Mouse (Mus musculus) CH12.LX (cell line): Measurements from ENCODE around the gene Actl11. TPM values are rescaled to one million over a fixed set of nuclear protein-coding genes. Genes with fewer than 3 reads are reported as not detected.

Experiments used
- DNase-seq: peaks from one replicate; pipeline ENCODE4 v3.0.0-alpha.2; 2013; ENCODE audit errors: extremely low read depth
- H3K27ac ChIP-seq: 2 replicates; pipeline ENCODE4 v1.5.1; 2012; ENCODE audit warnings: low read depth, mild to moderate bottlenecking, control low read depth, moderate library complexity; ENCODE audit not compliant: insufficient read depth
- H3K27me3 ChIP-seq: replicated peaks from 2 replicates; pipeline ENCODE3; 2012; ENCODE audit warnings: inconsistent platforms
- H3K36me3 ChIP-seq, 2 experiments: replicated peaks in 1 of 2; 2 replicates each; pipeline versions ENCODE3 to v1.6.1; 2012; ENCODE audit warnings: inconsistent platforms in 1 of 2, low read length in 1 of 2, mild to moderate bottlenecking in 1 of 2, mixed read lengths in 1 of 2, moderate library complexity in 1 of 2; ENCODE audit not compliant: control insufficient read depth in 1 of 2, insufficient read depth in 1 of 2
- H3K4me1 ChIP-seq, 2 experiments: 2 replicates each; pipeline ENCODE4 v1.6.1; 2012; ENCODE audit warnings: inconsistent platforms in 1 of 2, moderate library complexity in 1 of 2; ENCODE audit not compliant: insufficient read depth in 2 of 2, control insufficient read depth in 1 of 2
- H3K4me2 ChIP-seq: 2 replicates; pipeline ENCODE4 v1.6.1; 2012; ENCODE audit warnings: low read depth, mild to moderate bottlenecking, control low read depth; ENCODE audit not compliant: poor library complexity, insufficient read depth, severe bottlenecking
- H3K4me3 ChIP-seq, 3 experiments: fragments of 150-350 bp in 1 of 3; sonication (generic) in 1 of 3; replicated peaks in 1 of 3; 2 replicates each; pipeline versions ENCODE3 to v1.5.1; 2011 to 2012; ENCODE audit warnings: low read depth in 2 of 3, low read length in 2 of 3, mild to moderate bottlenecking in 2 of 3, moderate library complexity in 2 of 3, control low read depth in 1 of 3, improper control_type of control experiment in 1 of 3, inconsistent platforms in 1 of 3, mixed read lengths in 1 of 3; ENCODE audit not compliant: poor library complexity in 1 of 3
- H3K79me2 ChIP-seq: replicated peaks from 2 replicates; pipeline ENCODE4 v1.6.1; 2012; ENCODE audit warnings: mild to moderate bottlenecking, moderate library complexity; ENCODE audit not compliant: control insufficient read depth, poor library complexity, insufficient read depth, severe bottlenecking; ENCODE audit errors: extremely low read depth
- H3K9ac ChIP-seq: 2 replicates; pipeline ENCODE4 v1.6.1; 2012; ENCODE audit warnings: low read depth, mild to moderate bottlenecking, control low read depth, moderate library complexity; ENCODE audit not compliant: insufficient read depth
- H3K9me3 ChIP-seq: replicated peaks from 2 replicates; pipeline ENCODE3; 2012; ENCODE audit warnings: low read length, inconsistent platforms, mixed read lengths
- CHD1 ChIP-seq: IDR thresholded peaks from 2 replicates; pipeline ENCODE4 v1.6.1; 2012; ENCODE audit warnings: low read depth, low read length, improper control_type of control experiment, inconsistent platforms
- ETS1 ChIP-seq: conservative IDR thresholded peaks from 2 replicates; pipeline ENCODE4 v1.6.1; 2012; ENCODE audit warnings: low read depth, mild to moderate bottlenecking, inconsistent platforms, low read length, improper control_type of control experiment, moderate library complexity
- GABPA ChIP-seq: IDR thresholded peaks from 2 replicates; pipeline ENCODE4 v1.6.1; 2012; ENCODE audit warnings: low read depth, low read length, improper control_type of control experiment, inconsistent platforms; ENCODE audit not compliant: insufficient replicate concordance
- IRF4 ChIP-seq: IDR thresholded peaks from 2 replicates; pipeline ENCODE4 v1.6.1; 2014; ENCODE audit warnings: low read depth, mild to moderate bottlenecking, inconsistent platforms, low read length, improper control_type of control experiment
- JUND ChIP-seq: conservative IDR thresholded peaks from 2 replicates; pipeline ENCODE4 v1.6.1; 2011; ENCODE audit warnings: low read depth, low read length, improper control_type of control experiment
- KAT2A ChIP-seq: IDR thresholded peaks from 2 replicates; pipeline ENCODE4 v1.6.1; 2012; ENCODE audit warnings: low read length, improper control_type of control experiment, inconsistent platforms; ENCODE audit not compliant: insufficient replicate concordance
- MAX ChIP-seq: IDR thresholded peaks from 2 replicates; pipeline ENCODE4 v1.6.1; 2011; ENCODE audit warnings: low read length, improper control_type of control experiment
- MEF2A ChIP-seq: IDR thresholded peaks from 2 replicates; pipeline ENCODE4 v1.6.1; 2014; ENCODE audit warnings: low read depth, mild to moderate bottlenecking, inconsistent platforms, low read length, improper control_type of control experiment, borderline replicate concordance
- MXI1 ChIP-seq: IDR thresholded peaks from 2 replicates; pipeline ENCODE4 v1.6.1; 2011; ENCODE audit warnings: mild to moderate bottlenecking, low read depth, low read length, improper control_type of control experiment
- NELFE ChIP-seq: IDR thresholded peaks from 2 replicates; pipeline ENCODE4 v1.6.1; 2011; ENCODE audit warnings: low read depth, low read length, improper control_type of control experiment
- PAX5 ChIP-seq: IDR thresholded peaks from 2 replicates; pipeline ENCODE4 v1.6.1; 2012; ENCODE audit warnings: low read length, inconsistent platforms, mixed read lengths
- POLR2A ChIP-seq: IDR thresholded peaks from 2 replicates; pipeline ENCODE4 v1.6.1; 2011; ENCODE audit warnings: low read depth, mild to moderate bottlenecking, improper control_type of control experiment, low read length
- POLR2AphosphoS2 ChIP-seq: IDR thresholded peaks from 2 replicates; pipeline ENCODE4 v1.6.1; 2011; ENCODE audit warnings: low read depth, low read length, improper control_type of control experiment
- RAD21 ChIP-seq: IDR thresholded peaks from 2 replicates; pipeline ENCODE4 v1.6.1; 2011; ENCODE audit warnings: low read depth, mild to moderate bottlenecking, low read length, improper control_type of control experiment, moderate library complexity
- RCOR1 ChIP-seq: conservative IDR thresholded peaks from 2 replicates; pipeline ENCODE4 v1.6.1; 2012; ENCODE audit warnings: low read depth, mild to moderate bottlenecking, inconsistent platforms, low read length, improper control_type of control experiment
- SIN3A ChIP-seq: IDR thresholded peaks from 2 replicates; pipeline ENCODE4 v1.6.1; 2012; ENCODE audit warnings: low read length, improper control_type of control experiment, inconsistent platforms
- SMC3 ChIP-seq: IDR thresholded peaks from 2 replicates; pipeline ENCODE4 v1.6.1; 2011; ENCODE audit warnings: low read depth, low read length, improper control_type of control experiment
- TBP ChIP-seq: conservative IDR thresholded peaks from 2 replicates; pipeline ENCODE4 v1.6.1; 2011; ENCODE audit warnings: low read depth, low read length, improper control_type of control experiment
- USF2 ChIP-seq: conservative IDR thresholded peaks from 2 replicates; pipeline ENCODE4 v1.6.1; 2011; ENCODE audit warnings: low read depth, low read length, improper control_type of control experiment
- ZC3H11A ChIP-seq: IDR thresholded peaks from 2 replicates; pipeline ENCODE4 v1.6.1; 2012; ENCODE audit warnings: low read depth, mild to moderate bottlenecking, inconsistent platforms, low read length, improper control_type of control experiment
- ZMIZ1 ChIP-seq: IDR thresholded peaks from 2 replicates; pipeline ENCODE4 v1.6.1; 2012; ENCODE audit warnings: low read depth, mild to moderate bottlenecking, inconsistent platforms, low read length, improper control_type of control experiment
- dilution Hi-C: fragments of 300-500 bp; cut with MboI; formaldehyde crosslinking; loops from 2 replicates; pipeline ENCODE4 v1.14.3; 2020; ENCODE audit warnings: low sequenced_read_pairs; ENCODE audit not compliant: extremely low pct_unique_long_range_greater_than_20kb, extremely low pct_ligation_motif_present
- in situ Hi-C: fragments of 300-500 bp; cut with MboI; formaldehyde crosslinking; loops from 3 replicates; pipeline ENCODE4 v1.14.3; 2019; ENCODE audit warnings: low sequenced_read_pairs, low pct_ligation_motif_present, low pct_unique_long_range_greater_than_20kb, mixed read lengths
- polyA plus RNA-seq: library from polyadenylated mRNA; unstranded; fragments of >175 nt; gene quantifications from 2 replicates; pipeline ENCODE4 v1.2.1, GENCODE M21; 2012; ENCODE audit warnings: low read depth; ENCODE audit not compliant: insufficient read length
- total RNA-seq, 2 experiments: library from RNA; depleted of rRNA; stranded (reverse); fragments of 300-350 nt in 1 of 2; fragments of >200 nt in 1 of 2; gene quantifications; 2 replicates each; pipeline ENCODE4 v1.2.3; 2012 to 2014

Actl11 gene
- total and polyA plus RNA-seq, 3 experiments: not detected

- in situ Hi-C loops: no loop called here
- no peak for DNase-seq
Measured at GRCm38 (mm10) chr9:107906967-107907800, 21.1 kb upstream of the Actl11 start.

GRCm38 (mm10) chr9:107907801-107908120 lies 20.5 kb upstream of the Actl11 start:
- peaks cover 40% of the 10 kb centered on the region for H3K27me3 ChIP-seq
- no peak overlapping the region for H3K27ac ChIP-seq
- in situ Hi-C loops: no loop called here
- H3K4me2 ChIP-seq: no peak overlapping the region
- dilution Hi-C loops: no loop called here
- peaks cover 4 to 9% of the 10 kb centered on the region in 2 experiments for H3K36me3 ChIP-seq
- no peaks in the 10 kb centered on the region for H3K9me3 ChIP-seq
- TF ChIP-seq ZMIZ1 (no peak), MXI1 (no peak), MAX (no peak), RAD21 (no peak), SMC3 (no peak), USF2 (no peak), RCOR1 (no peak), ZC3H11A (no peak), JUND (no peak), SIN3A (no peak), ETS1 (no peak), IRF4 (no peak), NELFE (no peak), TBP (no peak), KAT2A (no peak)
- H3K4me1 ChIP-seq: peaks cover 3 to 9% of the 10 kb centered on the region in 2 experiments; a peak in 2 of 4 replicates
- no peak for DNase-seq
- no peaks in the 10 kb centered on the region for H3K79me2 ChIP-seq
- no peak overlapping the region for H3K4me3 ChIP-seq
- no peak overlapping the region for H3K9ac ChIP-seq

More at GRCm38 (mm10) chr9:107906967-107907800, 21.1 kb upstream of the Actl11 start:
- Histone ChIP-seq H3K27me3 (peaks cover 34% of the 10 kb centered on the region), H3K4me2 (peak overlapping the region; percentile 39; the same call in 1 of the 2 replicates), H3K4me1 (peaks cover 3 to 9% of the 10 kb centered on the region in 2 experiments; a peak in 2 of 4 replicates), H3K9ac (no peak overlapping the region), H3K4me3 (no peak overlapping the region), H3K36me3 (peaks cover 10 to 15% of the 10 kb centered on the region in 2 experiments), H3K79me2 (no peaks in the 10 kb centered on the region), H3K27ac (no peak overlapping the region), H3K9me3 (no peaks in the 10 kb centered on the region)
- dilution Hi-C loops: no loop called here
- TF ChIP-seq SIN3A: no peak
- TF ChIP-seq MXI1: no peak
- no peak for TF ChIP-seq MEF2A
- TF ChIP-seq USF2: no peak
- no peak for TF ChIP-seq POLR2AphosphoS2
- TF ChIP-seq SMC3: no peak
- no peak for TF ChIP-seq POLR2A
- no peak for TF ChIP-seq CHD1
- no peak for TF ChIP-seq GABPA
- TF ChIP-seq PAX5: no peak
